Mouse (Mus musculus): ENCODE results near the gene Bach2. TPM values are rescaled to one million over a fixed set of nuclear protein-coding genes. Genes with fewer than 3 reads are reported as not detected.

Bach2 gene
- polyA plus RNA-seq, 1 experiment from 2014 or later, result 31.5 TPM

GRCm38 (mm10) chr4:32306169-32306792 lies 67.7 kb downstream of the Bach2 start:
- Histone ChIP-seq H3K27me3 (ENCODE audit: control insufficient read depth, insufficient read depth, low read length) (no peaks in the 10 kb centered on the region), H3K9ac (no peak overlapping the region), H3K4me1 (replicated peaks; ENCODE audit: control insufficient read depth, insufficient read depth, low read length) (peaks cover 56% of the 10 kb centered on the region), H3K4me2 (replicated peaks) (no peak overlapping the region), H3K27ac (peak overlapping the region; percentile 11; the same call in 1 of the 2 replicates), H3K36me3 (replicated peaks; ENCODE audit: control insufficient read depth, insufficient read depth) (no peaks in the 10 kb centered on the region), H3K4me3 (replicated peaks; ENCODE audit: low read length) (no peak overlapping the region), H3K9me3 (ENCODE audit: control insufficient read depth, low read length) (no peaks in the 10 kb centered on the region)
- WGBS, result 42% methylated on average over 3 of the region's 3 CpGs
- DNase-seq (ENCODE audit: low spot score), result no peak
- ATAC-seq (ENCODE audit: low FRiP score), result no peak

DNA sequence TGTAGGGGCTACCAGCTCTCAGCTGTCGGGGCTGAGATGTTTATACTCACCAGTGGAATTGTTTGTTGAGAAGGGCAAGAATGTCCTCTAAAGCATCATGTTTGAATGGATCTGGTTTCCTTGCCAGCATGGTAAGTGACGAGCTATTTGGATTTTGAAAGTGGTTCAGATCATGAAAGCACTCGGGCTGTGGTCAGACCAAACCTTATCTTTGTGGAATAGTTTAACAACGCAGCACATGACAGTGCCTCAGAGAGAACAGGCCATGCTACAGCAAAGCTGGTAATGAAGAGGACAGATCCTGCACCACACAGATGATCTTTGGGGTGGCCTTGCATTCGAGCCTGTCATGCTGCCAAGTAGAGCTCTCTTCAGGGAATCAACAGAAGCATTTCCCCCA lies 68.6 kb downstream of the Bach2 start:
- H3K36me3 ChIP-seq (replicated peaks; ENCODE audit: control insufficient read depth, insufficient read depth), result no peaks in the 10 kb centered on the region
- H3K27me3 ChIP-seq (ENCODE audit: control insufficient read depth, insufficient read depth, low read length), result no peaks in the 10 kb centered on the region
- 85% methylated on average over 5 of the region's 5 CpGs for whole genome bisulfite sequencing
- DNase-seq (ENCODE audit: low spot score), result no peak
- no peak overlapping the region for H3K4me2 ChIP-seq (replicated peaks)
- H3K9me3 ChIP-seq (ENCODE audit: control insufficient read depth, low read length), result no peaks in the 10 kb centered on the region
- no peak overlapping the region for H3K9ac ChIP-seq
- peaks cover 58% of the 10 kb centered on the region for H3K4me1 ChIP-seq (replicated peaks; ENCODE audit: control insufficient read depth, insufficient read depth, low read length)
- ATAC-seq (ENCODE audit: low FRiP score), result no peak
- H3K27ac ChIP-seq, result no peak overlapping the region
- H3K4me3 ChIP-seq (replicated peaks; ENCODE audit: low read length), result no peak overlapping the region

GRCm38 (mm10) chr4:32312171-32312946 lies 73.8 kb downstream of the Bach2 start:
- no peaks in the 10 kb centered on the region for H3K9me3 ChIP-seq (ENCODE audit: control insufficient read depth, low read length)
- no peak overlapping the region for H3K4me3 ChIP-seq (replicated peaks; ENCODE audit: low read length)
- no peak overlapping the region for H3K9ac ChIP-seq
- H3K27me3 ChIP-seq (ENCODE audit: control insufficient read depth, insufficient read depth, low read length), result no peaks in the 10 kb centered on the region
- DNase-seq (ENCODE audit: low spot score), result no peak
- WGBS, result 44% methylated on average over 10 of the region's 10 CpGs
- H3K27ac ChIP-seq, result peak overlapping the region; percentile 22; the same call in 1 of the 2 replicates
- H3K4me1 ChIP-seq (replicated peaks; ENCODE audit: control insufficient read depth, insufficient read depth, low read length), result peaks cover 24% of the 10 kb centered on the region
- no peaks in the 10 kb centered on the region for H3K36me3 ChIP-seq (replicated peaks; ENCODE audit: control insufficient read depth, insufficient read depth)
- no peak overlapping the region for H3K4me2 ChIP-seq (replicated peaks)
- ATAC-seq (ENCODE audit: low FRiP score), result no peak

GRCm38 (mm10) chr4:32314919-32315318 lies 76.3 kb downstream of the Bach2 start:
- no peak overlapping the region for H3K4me3 ChIP-seq (replicated peaks; ENCODE audit: low read length)
- H3K9me3 ChIP-seq (ENCODE audit: control insufficient read depth, low read length), result no peaks in the 10 kb centered on the region
- DNase-seq (ENCODE audit: low spot score), result no peak
- no peaks in the 10 kb centered on the region for H3K27me3 ChIP-seq (ENCODE audit: control insufficient read depth, insufficient read depth, low read length)
- whole genome bisulfite sequencing, result 73% methylated on average over 3 of the region's 3 CpGs
- no peak overlapping the region for H3K27ac ChIP-seq
- no peak overlapping the region for H3K9ac ChIP-seq
- peaks cover 22% of the 10 kb centered on the region for H3K4me1 ChIP-seq (replicated peaks; ENCODE audit: control insufficient read depth, insufficient read depth, low read length)
- H3K4me2 ChIP-seq (replicated peaks), result no peak overlapping the region
- no peak for ATAC-seq (ENCODE audit: low FRiP score)
- H3K36me3 ChIP-seq (replicated peaks; ENCODE audit: control insufficient read depth, insufficient read depth), result peaks cover 5% of the 10 kb centered on the region

- H3K4me3 ChIP-seq (replicated peaks; ENCODE audit: low read length), result no peak overlapping the region
- DNase-seq (ENCODE audit: low spot score), result no peak
- ATAC-seq (ENCODE audit: low FRiP score), result no peak
- H3K4me1 ChIP-seq (replicated peaks; ENCODE audit: control insufficient read depth, insufficient read depth, low read length), result peaks cover 5% of the 10 kb centered on the region
- H3K36me3 ChIP-seq (replicated peaks; ENCODE audit: control insufficient read depth, insufficient read depth), result peaks cover 5% of the 10 kb centered on the region
- H3K9me3 ChIP-seq (ENCODE audit: control insufficient read depth, low read length), result no peaks in the 10 kb centered on the region
- no peak overlapping the region for H3K27ac ChIP-seq
- H3K9ac ChIP-seq, result no peak overlapping the region
- WGBS, result 97% methylated on average over 1 of the region's 1 CpGs
- H3K4me2 ChIP-seq (replicated peaks), result no peak overlapping the region
- no peaks in the 10 kb centered on the region for H3K27me3 ChIP-seq (ENCODE audit: control insufficient read depth, insufficient read depth, low read length)
These were observed 80.0 kb downstream of the Bach2 start for GRCm38 (mm10) chr4:32318608-32319007.

- H3K4me2 ChIP-seq (replicated peaks), result no peak overlapping the region
- 97% methylated on average over 3 of the region's 3 CpGs for WGBS
- no peak overlapping the region for H3K9ac ChIP-seq
- H3K4me3 ChIP-seq (replicated peaks; ENCODE audit: low read length), result no peak overlapping the region
- no peak overlapping the region for H3K27ac ChIP-seq
- no peaks in the 10 kb centered on the region for H3K27me3 ChIP-seq (ENCODE audit: control insufficient read depth, insufficient read depth, low read length)
- H3K36me3 ChIP-seq (replicated peaks; ENCODE audit: control insufficient read depth, insufficient read depth), result peaks cover 5% of the 10 kb centered on the region
- peaks cover 5% of the 10 kb centered on the region for H3K4me1 ChIP-seq (replicated peaks; ENCODE audit: control insufficient read depth, insufficient read depth, low read length)
- no peaks in the 10 kb centered on the region for H3K9me3 ChIP-seq (ENCODE audit: control insufficient read depth, low read length)
- ATAC-seq (ENCODE audit: low FRiP score) (no peak), DNase-seq (ENCODE audit: low spot score) (no peak)
These were observed 80.7 kb downstream of the Bach2 start for GRCm38 (mm10) chr4:32319327-32319726.

DNA sequence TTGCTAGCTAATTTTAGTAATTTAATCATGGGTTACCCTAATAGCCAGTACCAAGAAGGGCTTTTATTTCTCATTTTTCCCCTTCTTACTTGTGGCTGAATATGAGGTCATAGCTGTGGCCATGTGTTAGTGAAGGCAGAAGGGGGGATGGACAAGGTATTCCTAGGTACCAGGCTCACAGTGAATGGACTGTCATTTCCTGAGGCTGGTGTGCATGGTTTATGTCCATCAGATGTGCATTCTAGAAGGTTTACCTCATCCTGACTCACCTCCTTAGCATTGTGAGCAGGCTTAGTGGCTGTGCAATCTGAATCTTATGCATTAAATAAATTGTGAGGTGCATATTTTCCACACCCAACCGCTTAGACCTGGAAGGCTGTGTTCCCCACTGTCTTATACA lies 81.4 kb downstream of the Bach2 start:
- ATAC-seq (ENCODE audit: low FRiP score) (no peak), DNase-seq (ENCODE audit: low spot score) (no peak)
- no peak overlapping the region for H3K9ac ChIP-seq
- H3K9me3 ChIP-seq (ENCODE audit: control insufficient read depth, low read length), result no peaks in the 10 kb centered on the region
- H3K4me2 ChIP-seq (replicated peaks), result no peak overlapping the region
- no peak overlapping the region for H3K4me3 ChIP-seq (replicated peaks; ENCODE audit: low read length)
- peaks cover 6% of the 10 kb centered on the region for H3K4me1 ChIP-seq (replicated peaks; ENCODE audit: control insufficient read depth, insufficient read depth, low read length)
- peaks cover 5% of the 10 kb centered on the region for H3K36me3 ChIP-seq (replicated peaks; ENCODE audit: control insufficient read depth, insufficient read depth)
- no peak overlapping the region for H3K27ac ChIP-seq
- 96% methylated on average over 1 of the region's 1 CpGs for WGBS
- H3K27me3 ChIP-seq (ENCODE audit: control insufficient read depth, insufficient read depth, low read length), result no peaks in the 10 kb centered on the region

DNA sequence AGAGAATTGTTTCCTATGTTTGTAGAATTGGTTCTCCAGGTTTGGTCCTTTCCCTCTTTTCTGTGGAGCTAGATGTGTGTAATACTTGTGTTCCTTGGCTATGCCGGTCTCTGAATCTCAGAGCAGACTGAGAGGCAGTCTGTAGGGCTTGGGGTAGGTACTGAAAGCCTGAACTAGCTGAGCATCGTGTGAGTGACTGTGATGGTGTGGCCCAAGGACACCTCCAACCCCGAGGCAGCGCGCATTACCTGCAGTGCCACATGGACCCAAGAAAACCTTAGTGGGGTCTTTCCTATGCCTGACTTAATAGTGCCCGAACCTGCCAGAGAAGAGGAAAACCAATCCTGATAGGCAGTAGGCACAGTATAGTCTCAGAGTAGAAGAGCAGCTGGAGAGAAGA lies 85.5 kb downstream of the Bach2 start:
- Histone ChIP-seq H3K4me1 (replicated peaks; ENCODE audit: control insufficient read depth, insufficient read depth, low read length) (peaks cover 42% of the 10 kb centered on the region), H3K4me2 (replicated peaks) (no peak overlapping the region), H3K4me3 (replicated peaks; ENCODE audit: low read length) (no peak overlapping the region), H3K9me3 (ENCODE audit: control insufficient read depth, low read length) (no peaks in the 10 kb centered on the region), H3K36me3 (replicated peaks; ENCODE audit: control insufficient read depth, insufficient read depth) (no peaks in the 10 kb centered on the region), H3K27me3 (ENCODE audit: control insufficient read depth, insufficient read depth, low read length) (no peaks in the 10 kb centered on the region), H3K9ac (no peak overlapping the region), H3K27ac (no peak overlapping the region)
- WGBS, result 96% methylated on average over 6 of the region's 6 CpGs
- ATAC-seq (ENCODE audit: low FRiP score) (no peak), DNase-seq (ENCODE audit: low spot score) (no peak)

GRCm38 (mm10) chr4:32324967-32325366 lies 86.4 kb downstream of the Bach2 start:
- Histone ChIP-seq H3K4me3 (replicated peaks; ENCODE audit: low read length) (no peak overlapping the region), H3K4me1 (replicated peaks; ENCODE audit: control insufficient read depth, insufficient read depth, low read length) (peaks cover 45% of the 10 kb centered on the region), H3K27me3 (ENCODE audit: control insufficient read depth, insufficient read depth, low read length) (no peaks in the 10 kb centered on the region), H3K9me3 (ENCODE audit: control insufficient read depth, low read length) (no peaks in the 10 kb centered on the region), H3K9ac (no peak overlapping the region), H3K27ac (no peak overlapping the region), H3K4me2 (replicated peaks) (no peak overlapping the region), H3K36me3 (replicated peaks; ENCODE audit: control insufficient read depth, insufficient read depth) (no peaks in the 10 kb centered on the region)
- DNase-seq (ENCODE audit: low spot score) (no peak), ATAC-seq (ENCODE audit: low FRiP score) (no peak)
- WGBS, result 43% methylated on average over 4 of the region's 4 CpGs

All from hindbrain, embryonic 14.5 days (tissue).